In genomic region chr7:30520856-30521255, GRCm38 (mm10) we compare ENCODE assay signal across 15 mouse cellular contexts. TPM values are rescaled to one million over a fixed set of nuclear protein-coding genes. Genes with fewer than 3 reads are reported as not detected.
DNase-seq lines count a peak whose midpoint lies in the region; ATAC-seq and TF ChIP-seq lines count a peak whose summit lies in the region.
"Had no signal": no experiment of that assay in that cellular context is flagged by ENCODE, and none has a peak within 500 bp of the region (broad histone marks: within the 10 kb centered on the region; RNA-seq: fewer than 3 reads in every experiment).

No protein-coding gene starts in this region.

- no peak overlapping the region for H3K9ac ChIP-seq in forebrain, postnatal 0 days
- no peak overlapping the region for H3K9ac ChIP-seq in heart, adult 2 months (ENCODE audit: low read depth, low read length)
- H3K9ac ChIP-seq: stomach, embryonic 15.5 days had no signal

- no peaks in the 10 kb centered on the region for H3K9me3 ChIP-seq in forebrain, postnatal 0 days (ENCODE audit: low read length)
- H3K9me3 ChIP-seq: stomach, embryonic 15.5 days had no signal

- no peak for TF ChIP-seq CTCF in forebrain, postnatal 0 days (IDR thresholded peaks at IDR 0.05; ENCODE audit: low read depth)
- TF ChIP-seq CTCF in heart, adult 2 months (IDR thresholded peaks at IDR 0.05): no peak

- H3K27ac ChIP-seq in forebrain, postnatal 0 days (ENCODE audit: low read depth, low read length): peak overlapping the region; percentile 21; the same call in 1 of the 2 replicates
- no peak overlapping the region for H3K27ac ChIP-seq in heart, adult 2 months
- H3K27ac ChIP-seq: stomach, embryonic 15.5 days had no signal

- peaks cover 31% of the 10 kb centered on the region for H3K36me3 ChIP-seq in forebrain, postnatal 0 days (ENCODE audit: insufficient read depth)
- no peaks in the 10 kb centered on the region for H3K36me3 ChIP-seq in myocyte (ENCODE audit: control insufficient read depth, insufficient read depth)
- no peaks in the 10 kb centered on the region for H3K36me3 ChIP-seq in heart, adult 2 months (ENCODE audit: control insufficient read depth, insufficient read depth, low read length)

- peak; percentile 72 for DNase-seq in left cerebral cortex, postnatal 4 days
- no peak for DNase-seq in left cerebral cortex, adult 18-20 months (ENCODE audit: low spot score in 2 of 2)
- peak; percentile 79 for DNase-seq in cerebellum, adult 9-11 months
- peak; percentile 34 for DNase-seq in forebrain, postnatal 0 days
- DNase-seq in heart, adult 2 months: no peak
- no peak for DNase-seq in right cerebral cortex, postnatal 4 days
- no peak for DNase-seq in right cerebral cortex, adult 2 months (ENCODE audit: low spot score in 2 of 2)
- DNase-seq: adrenal gland, postnatal 25 days; B cell, adult 2 months; heart, postnatal 14 days; thymus, postnatal 4 days had no signal

- intact Hi-C loops in left cerebral cortex, postnatal 4 days (cut with DNase I): no loop called here
- intact Hi-C loops in heart, adult 2 months (cut with DNase I): no loop called here

- H3ac ChIP-seq in myocyte (ENCODE audit: control insufficient read depth, insufficient read length): no peak overlapping the region

- no peak overlapping the region for H3K4me2 ChIP-seq in forebrain, postnatal 0 days (ENCODE audit: low read depth)
- H3K4me2 ChIP-seq in myocyte (ENCODE audit: low read depth): no peak overlapping the region
- H3K4me2 ChIP-seq: stomach, embryonic 15.5 days had no signal

- no peaks in the 10 kb centered on the region for H3K79me2 ChIP-seq in myocyte (ENCODE audit: control insufficient read depth, insufficient read depth)
- H3K79me2 ChIP-seq in heart, adult 2 months (replicated peaks; ENCODE audit: control insufficient read depth, insufficient read depth, low read length): no peaks in the 10 kb centered on the region

- H3K27me3 ChIP-seq in forebrain, postnatal 0 days (ENCODE audit: insufficient read depth, low read length): no peaks in the 10 kb centered on the region
- H3K27me3 ChIP-seq in myocyte (ENCODE audit: control insufficient read depth, insufficient read depth, insufficient read length): no peaks in the 10 kb centered on the region
- no peaks in the 10 kb centered on the region for H3K27me3 ChIP-seq in heart, adult 2 months (ENCODE audit: control insufficient read depth, insufficient read depth, low read length)
- H3K27me3 ChIP-seq: stomach, embryonic 15.5 days had no signal

- no peak for TF ChIP-seq EP300 in heart, adult 2 months (IDR thresholded peaks at IDR 0.05; ENCODE audit: insufficient read depth, low read depth, low read length)

- no peaks in the 10 kb centered on the region for H3K4me1 ChIP-seq in forebrain, postnatal 0 days (ENCODE audit: insufficient read depth)
- no peaks in the 10 kb centered on the region for H3K4me1 ChIP-seq in heart, adult 2 months (ENCODE audit: control insufficient read depth, insufficient read depth, low read length)

- no peak overlapping the region for H3K4me3 ChIP-seq in forebrain, postnatal 0 days (ENCODE audit: low read depth, low read length)
- H3K4me3 ChIP-seq in myocyte: no peak overlapping the region
- H3K4me3 ChIP-seq in heart, adult 2 months: no peak overlapping the region
- H3K4me3 ChIP-seq: stomach, embryonic 15.5 days had no signal

- TF ChIP-seq POLR2A in myocyte (IDR thresholded peaks at IDR 0.05; ENCODE audit: insufficient read length, low read depth): peak; percentile 49
- TF ChIP-seq POLR2A in heart, adult 2 months (IDR thresholded peaks at IDR 0.05; ENCODE audit: insufficient read depth, low read depth, low read length): no peak

- 58% methylated on average over 5 of the region's 5 CpGs for WGBS in forebrain, postnatal 0 days
- 73% methylated on average over 5 of the region's 5 CpGs for WGBS in heart, adult 2 months

- peak; percentile 27; the same call in 1 of the 2 replicates for ATAC-seq in forebrain, postnatal 0 days

TF ChIP-seq in myocyte, 11 proteins besides CTCF, POLR2A, EP300 and RAD21:
- TF ChIP-seq TCF12 (IDR thresholded peaks at IDR 0.05; ENCODE audit: insufficient read depth, poor library complexity, severe bottlenecking): no peak
- no peak for TF ChIP-seq CEBPB (IDR thresholded peaks at IDR 0.05; ENCODE audit: insufficient read depth, poor library complexity, severe bottlenecking)
- no peak for TF ChIP-seq USF1 (IDR thresholded peaks at IDR 0.05; ENCODE audit: low read depth)
- no peak for TF ChIP-seq MAX (IDR thresholded peaks at IDR 0.05; ENCODE audit: low read depth)
- TF ChIP-seq REST (IDR thresholded peaks at IDR 0.05; ENCODE audit: insufficient read depth, insufficient read length): no peak
- TF ChIP-seq E2F4 (IDR thresholded peaks at IDR 0.05; ENCODE audit: insufficient read depth): no peak
- no peak for TF ChIP-seq MYOD1 (IDR thresholded peaks at IDR 0.05; ENCODE audit: control insufficient read depth in 1 of 3, insufficient read length in 2 of 3, low read depth in 2 of 3)
- TF ChIP-seq POLR2AphosphoS2 (IDR thresholded peaks at IDR 0.05; ENCODE audit: insufficient read length, low read depth): no peak
- TF ChIP-seq TCF3 (IDR thresholded peaks at IDR 0.05; ENCODE audit: insufficient read length, low read depth): no peak
- no peak for TF ChIP-seq MYOG (IDR thresholded peaks at IDR 0.05; ENCODE audit: control insufficient read depth in 1 of 3, insufficient read depth in 1 of 3, insufficient read length in 2 of 3, low read depth in 2 of 3)
- TF ChIP-seq SRF (IDR thresholded peaks at IDR 0.05; ENCODE audit: control insufficient read depth, insufficient read length, low read depth): no peak

RNA-seq across cellular contexts. Expression of gene Arhgap33, which starts 14.0 kb away (rescaled TPM):
- 100 to 1,000 TPM; 356 to 358 TPM for total RNA-seq in left cerebral cortex, postnatal 4 days (2021)
- total RNA-seq in left cerebral cortex, adult 18-20 months (2021): 100 to 1,000 TPM; 179 to 187 TPM
- total RNA-seq in forebrain, postnatal 0 days (2014; rRNA removed): 52.4 and 58.5 TPM in 2 replicates
- 128 and 145 TPM in 2 replicates for polyA plus RNA-seq in forebrain, postnatal 0 days (2015; fragmentation: Nextera tagmentation; extraction: Ambion mirVana)
- polyA plus RNA-seq in myocyte (2012; fragmentation: generic; extraction: Trizol): 8.7 TPM
- total RNA-seq in heart, adult 2 months (2021): under 1 TPM; 0.34 to 0.37 TPM
- polyA plus RNA-seq in heart, adult 2 months (2012; rRNA removed): 2.3 and 3.0 TPM in 2 replicates

RNA-seq across cellular contexts. Expression of gene Prodh2, which starts 27.4 kb away (rescaled TPM):
- total RNA-seq in left cerebral cortex, postnatal 4 days (2021): under 1 TPM in 1 of 2 experiments, not detected in 1; 0.66 TPM
- not detected for total RNA-seq in left cerebral cortex, adult 18-20 months (2021)
- total RNA-seq in forebrain, postnatal 0 days (2014; rRNA removed): not detected in 2 replicates
- not detected in 2 replicates for polyA plus RNA-seq in forebrain, postnatal 0 days (2015; fragmentation: Nextera tagmentation; extraction: Ambion mirVana)
- not detected for polyA plus RNA-seq in myocyte (2012; fragmentation: generic; extraction: Trizol)
- total RNA-seq in heart, adult 2 months (2021): not detected
- 0.23 TPM in 1 of 2 replicates, not detected in the other for polyA plus RNA-seq in heart, adult 2 months (2012; rRNA removed)
- total RNA-seq: adrenal gland, postnatal 25 days; heart, adult 8-10 months; heart, postnatal 14 days; left cerebral cortex, postnatal 36 days had no signal

RNA-seq across cellular contexts. Expression of gene Hspb6, which starts 31.1 kb away (rescaled TPM):
- 1 to 10 TPM; 4.7 to 5.5 TPM for total RNA-seq in left cerebral cortex, postnatal 4 days (2021)
- 1 to 10 TPM; 3.7 to 4.3 TPM for total RNA-seq in left cerebral cortex, adult 18-20 months (2021)
- 2.9 and 4.1 TPM in 2 replicates for total RNA-seq in forebrain, postnatal 0 days (2014; rRNA removed)
- 12.7 and 14.0 TPM in 2 replicates for polyA plus RNA-seq in forebrain, postnatal 0 days (2015; fragmentation: Nextera tagmentation; extraction: Ambion mirVana)
- polyA plus RNA-seq in myocyte (2012; fragmentation: generic; extraction: Trizol): 27.8 TPM
- 100 to 1,000 TPM; 718 to 804 TPM for total RNA-seq in heart, adult 2 months (2021)
- polyA plus RNA-seq in heart, adult 2 months (2012; rRNA removed): 1,866 and 1,945 TPM in 2 replicates

RNA-seq across cellular contexts. Expression of gene Proser3, which starts 31.2 kb away (rescaled TPM):
- total RNA-seq in left cerebral cortex, postnatal 4 days (2021): 10 to 100 TPM in 1 of 2 experiments, 1 to 10 TPM in 1; 7.6 to 10.1 TPM
- total RNA-seq in left cerebral cortex, adult 18-20 months (2021): 1 to 10 TPM; 3.8 TPM
- 9.0 and 14.8 TPM in 2 replicates for total RNA-seq in forebrain, postnatal 0 days (2014; rRNA removed)
- polyA plus RNA-seq in forebrain, postnatal 0 days (2015; fragmentation: Nextera tagmentation; extraction: Ambion mirVana): 2.2 and 3.8 TPM in 2 replicates
- polyA plus RNA-seq in myocyte (2012; fragmentation: generic; extraction: Trizol): 3.8 TPM
- total RNA-seq in heart, adult 2 months (2021): 1 to 10 TPM; 2.5 to 6.3 TPM
- polyA plus RNA-seq in heart, adult 2 months (2012; rRNA removed): 5.6 and 5.8 TPM in 2 replicates

RNA-seq across cellular contexts. Expression of gene Lin37, which starts 38.8 kb away (rescaled TPM):
- 10 to 100 TPM; 29.6 to 34.6 TPM for total RNA-seq in left cerebral cortex, postnatal 4 days (2021)
- total RNA-seq in left cerebral cortex, adult 18-20 months (2021): 10 to 100 TPM; 56.8 to 60.4 TPM
- total RNA-seq in forebrain, postnatal 0 days (2014; rRNA removed): 16.0 and 19.2 TPM in 2 replicates
- 49.5 and 53.0 TPM in 2 replicates for polyA plus RNA-seq in forebrain, postnatal 0 days (2015; fragmentation: Nextera tagmentation; extraction: Ambion mirVana)
- polyA plus RNA-seq in myocyte (2012; fragmentation: generic; extraction: Trizol): 55.3 TPM
- 10 to 100 TPM; 13.7 to 16.0 TPM for total RNA-seq in heart, adult 2 months (2021)
- polyA plus RNA-seq in heart, adult 2 months (2012; rRNA removed): 16.2 and 20.0 TPM in 2 replicates

Comparison
In these comparisons a context has a peak if more than half of its experiments do, and no peak if none do; other contexts are left out.
1. DNase-seq: peak in left cerebral cortex, postnatal 4 days (single experiment), cerebellum, adult 9-11 months (single experiment) and forebrain, postnatal 0 days (single experiment); none in left cerebral cortex, adult 18-20 months (0 of 2), heart, adult 2 months (0 of 2), right cerebral cortex, postnatal 4 days (single experiment) and right cerebral cortex, adult 2 months (0 of 2).
2. RNA of gene Arhgap33, which starts 14.0 kb away (total RNA-seq): 356 to 358 TPM in left cerebral cortex, postnatal 4 days, 179 to 187 TPM in left cerebral cortex, adult 18-20 months and 52.4 to 58.5 TPM in forebrain, postnatal 0 days; 0.34 to 0.37 TPM in heart, adult 2 months; every median in the first group is over 10 times any median in the second.
3. RNA of gene Hspb6, which starts 31.1 kb away (total RNA-seq): 718 to 804 TPM in heart, adult 2 months; 4.7 to 5.5 TPM in left cerebral cortex, postnatal 4 days, 3.7 to 4.3 TPM in left cerebral cortex, adult 18-20 months and 2.9 to 4.1 TPM in forebrain, postnatal 0 days; every median in the first group is over 100 times any median in the second.